Mouse (Mus musculus) left cerebral cortex, postnatal 4 days (tissue): ENCODE measurements around the gene Wdhd1. TPM values are rescaled to one million over a fixed set of nuclear protein-coding genes. Genes with fewer than 3 reads are reported as not detected.
"Not testable (repeated sequence)": the region's sequence is repeated elsewhere in the genome, so short reads cannot be mapped to it uniquely, and the experiment has no call there.

ENCODE experiments used
- DNase-seq: peaks from one replicate; pipeline ENCODE4 v3.0.0-alpha.2; 2022
- intact Hi-C: fragments of 180-260 bp; cut with DNase I; formaldehyde crosslinking; loops from one replicate; pipeline ENCODE4 v1.15.1; 2025
- total RNA-seq, 2 experiments: library from RNA; stranded (reverse); gene quantifications; 2 replicates each; pipeline ENCODE4 v1.2.3; 2021

Gene Wdhd1
- total RNA-seq = 1 to 10 TPM; 7.3 to 7.7 TPM

- intact Hi-C loops = loop anchor here (10.0 kb wide), 1 partner anchor 118 kb away; no protein-coding TSS in a partner anchor
- DNase-seq = peak; percentile 97
Observed at GRCm38 (mm10) chr14:47276637-47277393, at the start of gene Wdhd1, which contains the start of gene Socs4. Gene Wdhd1, minus strand, starts transcription at chr14:47276857. Gene Socs4, plus strand, starts transcription at chr14:47276931.

- no peak for DNase-seq
- intact Hi-C loops = no loop called here
Observed at GRCm38 (mm10) chr14:47325965-47326761, 49.5 kb upstream of the Wdhd1 start.

GRCm38 (mm10) chr14:47321581-47321980 is 44.9 kb upstream of the Wdhd1 start:
- intact Hi-C loops = not testable (repeated sequence)

GRCm38 (mm10) chr14:47319362-47319761 is 42.7 kb upstream of the Wdhd1 start:
- intact Hi-C loops = no loop called here
- DNase-seq = no peak

More at GRCm38 (mm10) chr14:47321581-47321980, 44.9 kb upstream of the Wdhd1 start:
- DNase-seq = not testable (repeated sequence)

- peak; percentile 6 for DNase-seq
- intact Hi-C loops = no loop called here
Observed at GRCm38 (mm10) chr14:47310342-47311181, 33.9 kb upstream of the Wdhd1 start.

- intact Hi-C loops = no loop called here
- no peak for DNase-seq
Observed at GRCm38 (mm10) chr14:47309061-47309460, 32.4 kb upstream of the Wdhd1 start.

GRCm38 (mm10) chr14:47307669-47308068 is 31.0 kb upstream of the Wdhd1 start:
- intact Hi-C loops = no loop called here
- no peak for DNase-seq

- intact Hi-C loops = no loop called here
Observed at GRCm38 (mm10) chr14:47305933-47306332, 29.3 kb upstream of the Wdhd1 start.

GRCm38 (mm10) chr14:47304814-47305405 is 28.3 kb upstream of the Wdhd1 start:
- intact Hi-C loops = no loop called here
- no peak for DNase-seq

More at GRCm38 (mm10) chr14:47305933-47306332, 29.3 kb upstream of the Wdhd1 start:
- DNase-seq = no peak

- intact Hi-C loops = no loop called here
- no peak for DNase-seq
Observed at GRCm38 (mm10) chr14:47302885-47303680, 26.4 kb upstream of the Wdhd1 start.

- intact Hi-C loops = no loop called here
- DNase-seq = peak; percentile 41
Observed at GRCm38 (mm10) chr14:47298819-47299261, 22.2 kb upstream of the Wdhd1 start.

GRCm38 (mm10) chr14:47298408-47298792 is 21.7 kb upstream of the Wdhd1 start:
- intact Hi-C loops = no loop called here
- DNase-seq = peak; percentile 66

- peak; percentile 93 for DNase-seq
- intact Hi-C loops = no loop called here
Observed at GRCm38 (mm10) chr14:47297785-47298407, 21.2 kb upstream of the Wdhd1 start, which contains the start of gene Mapk1ip1l. Gene Mapk1ip1l, plus strand, starts transcription at chr14:47298266.

GRCm38 (mm10) chr14:47296232-47296631 is 19.6 kb upstream of the Wdhd1 start:
- intact Hi-C loops = no loop called here
- no peak for DNase-seq

GRCm38 (mm10) chr14:47294136-47294535 is 17.5 kb upstream of the Wdhd1 start:
- intact Hi-C loops = no loop called here
- no peak for DNase-seq

GRCm38 (mm10) chr14:47291772-47292171 is 15.1 kb upstream of the Wdhd1 start:
- intact Hi-C loops = no loop called here
- DNase-seq = no peak

GRCm38 (mm10) chr14:47287021-47287420 is 10.4 kb upstream of the Wdhd1 start:
- intact Hi-C loops = no loop called here
- DNase-seq = no peak

GRCm38 (mm10) chr14:47286215-47286614 is 9.6 kb upstream of the Wdhd1 start:
- no peak for DNase-seq
- intact Hi-C loops = no loop called here

- no peak for DNase-seq
- intact Hi-C loops = no loop called here
Observed at GRCm38 (mm10) chr14:47285271-47285670, 8.6 kb upstream of the Wdhd1 start.
